Mouse (Mus musculus): ENCODE data around the gene Pax8. TPM values are rescaled to one million over a fixed set of nuclear protein-coding genes. Genes with fewer than 3 reads are reported as not detected.

Pax8 gene
- polyA plus RNA-seq, 1 experiment from 2014 or later = 0.57 TPM

- H3K4me3 ChIP-seq (replicated peaks; ENCODE audit: low read length) = no peak overlapping the region
Measured at GRCm38 (mm10) chr2:24472111-24472510, 3.3 kb downstream of the Pax8 start.

GRCm38 (mm10) chr2:24469102-24469501, 6.3 kb downstream of the Pax8 start:
- no peaks in the 10 kb centered on the region for H3K9me3 ChIP-seq (ENCODE audit: control insufficient read depth, low read length)
- H3K4me2 ChIP-seq (ENCODE audit: low read length) = no peak overlapping the region
- WGBS = 60% methylated on average over 4 of the region's 4 CpGs
- ATAC-seq = no peak
- H3K4me3 ChIP-seq (replicated peaks; ENCODE audit: low read length) = no peak overlapping the region
- no peak overlapping the region for H3K9ac ChIP-seq (replicated peaks; ENCODE audit: low read depth, low read length)
- no peak overlapping the region for H3K27ac ChIP-seq (ENCODE audit: low read length)
- no peaks in the 10 kb centered on the region for H3K36me3 ChIP-seq (ENCODE audit: control insufficient read depth, insufficient read depth)
- H3K27me3 ChIP-seq (replicated peaks; ENCODE audit: control insufficient read depth, insufficient read depth, low read length) = peaks cover 34% of the 10 kb centered on the region
- H3K4me1 ChIP-seq (replicated peaks; ENCODE audit: control insufficient read depth, insufficient read depth, low read length) = peaks cover 5% of the 10 kb centered on the region

More at GRCm38 (mm10) chr2:24472111-24472510, 3.3 kb downstream of the Pax8 start:
- Histone ChIP-seq H3K4me2 (ENCODE audit: low read length) (no peak overlapping the region), H3K9me3 (ENCODE audit: control insufficient read depth, low read length) (no peaks in the 10 kb centered on the region), H3K9ac (replicated peaks; ENCODE audit: low read depth, low read length) (no peak overlapping the region), H3K36me3 (ENCODE audit: control insufficient read depth, insufficient read depth) (no peaks in the 10 kb centered on the region), H3K4me1 (replicated peaks; ENCODE audit: control insufficient read depth, insufficient read depth, low read length) (peaks cover 9% of the 10 kb centered on the region), H3K27me3 (replicated peaks; ENCODE audit: control insufficient read depth, insufficient read depth, low read length) (peaks cover 58% of the 10 kb centered on the region), H3K27ac (ENCODE audit: low read length) (no peak overlapping the region)
- ATAC-seq = no peak
- 2% methylated on average over 7 of the region's 7 CpGs for WGBS

GRCm38 (mm10) chr2:24468430-24468829, 7.0 kb downstream of the Pax8 start:
- 76% methylated on average over 1 of the region's 1 CpGs for WGBS

GRCm38 (mm10) chr2:24467156-24467555, 8.2 kb downstream of the Pax8 start:
- no peak for ATAC-seq
- peaks cover 23% of the 10 kb centered on the region for H3K27me3 ChIP-seq (replicated peaks; ENCODE audit: control insufficient read depth, insufficient read depth, low read length)
- H3K9me3 ChIP-seq (ENCODE audit: control insufficient read depth, low read length) = no peaks in the 10 kb centered on the region
- H3K27ac ChIP-seq (ENCODE audit: low read length) = no peak overlapping the region
- H3K36me3 ChIP-seq (ENCODE audit: control insufficient read depth, insufficient read depth) = no peaks in the 10 kb centered on the region
- WGBS = 6% methylated on average over 1 of the region's 1 CpGs
- no peak overlapping the region for H3K4me3 ChIP-seq (replicated peaks; ENCODE audit: low read length)
- H3K4me2 ChIP-seq (ENCODE audit: low read length) = no peak overlapping the region
- H3K4me1 ChIP-seq (replicated peaks; ENCODE audit: control insufficient read depth, insufficient read depth, low read length) = no peaks in the 10 kb centered on the region
- H3K9ac ChIP-seq (replicated peaks; ENCODE audit: low read depth, low read length) = no peak overlapping the region

More at GRCm38 (mm10) chr2:24468430-24468829, 7.0 kb downstream of the Pax8 start:
- no peak overlapping the region for H3K4me3 ChIP-seq (replicated peaks; ENCODE audit: low read length)
- no peaks in the 10 kb centered on the region for H3K36me3 ChIP-seq (ENCODE audit: control insufficient read depth, insufficient read depth)
- H3K27ac ChIP-seq (ENCODE audit: low read length) = no peak overlapping the region
- no peak for ATAC-seq
- H3K4me1 ChIP-seq (replicated peaks; ENCODE audit: control insufficient read depth, insufficient read depth, low read length) = no peaks in the 10 kb centered on the region
- no peak overlapping the region for H3K4me2 ChIP-seq (ENCODE audit: low read length)
- no peaks in the 10 kb centered on the region for H3K9me3 ChIP-seq (ENCODE audit: control insufficient read depth, low read length)
- peaks cover 27% of the 10 kb centered on the region for H3K27me3 ChIP-seq (replicated peaks; ENCODE audit: control insufficient read depth, insufficient read depth, low read length)
- no peak overlapping the region for H3K9ac ChIP-seq (replicated peaks; ENCODE audit: low read depth, low read length)

- 17% methylated on average over 2 of the region's 2 CpGs for WGBS
- H3K27me3 ChIP-seq (replicated peaks; ENCODE audit: control insufficient read depth, insufficient read depth, low read length) = no peaks in the 10 kb centered on the region; the same call in 1 of the 2 replicates
- no peaks in the 10 kb centered on the region for H3K4me1 ChIP-seq (replicated peaks; ENCODE audit: control insufficient read depth, insufficient read depth, low read length)
- ATAC-seq = no peak
- H3K4me3 ChIP-seq (replicated peaks; ENCODE audit: low read length) = no peak overlapping the region
- H3K9me3 ChIP-seq (ENCODE audit: control insufficient read depth, low read length) = no peaks in the 10 kb centered on the region
- no peaks in the 10 kb centered on the region for H3K36me3 ChIP-seq (ENCODE audit: control insufficient read depth, insufficient read depth)
- H3K9ac ChIP-seq (replicated peaks; ENCODE audit: low read depth, low read length) = no peak overlapping the region
- no peak overlapping the region for H3K27ac ChIP-seq (ENCODE audit: low read length)
- H3K4me2 ChIP-seq (ENCODE audit: low read length) = no peak overlapping the region
Measured at GRCm38 (mm10) chr2:24460808-24461127, 14.6 kb downstream of the Pax8 start.

GRCm38 (mm10) chr2:24460112-24460807, 15.1 kb downstream of the Pax8 start:
- H3K9ac ChIP-seq (replicated peaks; ENCODE audit: low read depth, low read length) = no peak overlapping the region
- no peaks in the 10 kb centered on the region; the same call in 1 of the 2 replicates for H3K27me3 ChIP-seq (replicated peaks; ENCODE audit: control insufficient read depth, insufficient read depth, low read length)
- H3K4me3 ChIP-seq (replicated peaks; ENCODE audit: low read length) = no peak overlapping the region
- WGBS = 42% methylated on average over 9 of the region's 9 CpGs
- H3K9me3 ChIP-seq (ENCODE audit: control insufficient read depth, low read length) = no peaks in the 10 kb centered on the region
- H3K4me2 ChIP-seq (ENCODE audit: low read length) = no peak overlapping the region
- no peaks in the 10 kb centered on the region for H3K4me1 ChIP-seq (replicated peaks; ENCODE audit: control insufficient read depth, insufficient read depth, low read length)
- no peak for ATAC-seq
- H3K36me3 ChIP-seq (ENCODE audit: control insufficient read depth, insufficient read depth) = no peaks in the 10 kb centered on the region
- H3K27ac ChIP-seq (ENCODE audit: low read length) = no peak overlapping the region

- Histone ChIP-seq H3K4me2 (ENCODE audit: low read length) (no peak overlapping the region), H3K4me3 (replicated peaks; ENCODE audit: low read length) (no peak overlapping the region), H3K9ac (replicated peaks; ENCODE audit: low read depth, low read length) (no peak overlapping the region), H3K36me3 (ENCODE audit: control insufficient read depth, insufficient read depth) (no peaks in the 10 kb centered on the region), H3K4me1 (replicated peaks; ENCODE audit: control insufficient read depth, insufficient read depth, low read length) (no peaks in the 10 kb centered on the region), H3K9me3 (ENCODE audit: control insufficient read depth, low read length) (no peaks in the 10 kb centered on the region), H3K27me3 (replicated peaks; ENCODE audit: control insufficient read depth, insufficient read depth, low read length) (no peaks in the 10 kb centered on the region; the same call in 1 of the 2 replicates), H3K27ac (ENCODE audit: low read length) (no peak overlapping the region)
- no peak for ATAC-seq
- 92% methylated on average over 4 of the region's 4 CpGs for WGBS
Measured at GRCm38 (mm10) chr2:24456841-24457240, 18.6 kb downstream of the Pax8 start.

GRCm38 (mm10) chr2:24455057-24455855, 20.1 kb downstream of the Pax8 start:
- 40% methylated on average over 6 of the region's 6 CpGs for WGBS

GRCm38 (mm10) chr2:24454429-24455011, 20.9 kb downstream of the Pax8 start:
- Histone ChIP-seq H3K4me2 (ENCODE audit: low read length) (no peak overlapping the region), H3K36me3 (ENCODE audit: control insufficient read depth, insufficient read depth) (no peaks in the 10 kb centered on the region), H3K4me1 (replicated peaks; ENCODE audit: control insufficient read depth, insufficient read depth, low read length) (no peaks in the 10 kb centered on the region), H3K9me3 (ENCODE audit: control insufficient read depth, low read length) (no peaks in the 10 kb centered on the region), H3K27me3 (replicated peaks; ENCODE audit: control insufficient read depth, insufficient read depth, low read length) (no peaks in the 10 kb centered on the region), H3K4me3 (replicated peaks; ENCODE audit: low read length) (no peak overlapping the region), H3K9ac (replicated peaks; ENCODE audit: low read depth, low read length) (no peak overlapping the region), H3K27ac (ENCODE audit: low read length) (no peak overlapping the region)
- no peak for ATAC-seq
- 20% methylated on average over 1 of the region's 1 CpGs for WGBS

More at GRCm38 (mm10) chr2:24455057-24455855, 20.1 kb downstream of the Pax8 start:
- Histone ChIP-seq H3K27me3 (replicated peaks; ENCODE audit: control insufficient read depth, insufficient read depth, low read length) (no peaks in the 10 kb centered on the region; the same call in 1 of the 2 replicates), H3K4me2 (ENCODE audit: low read length) (no peak overlapping the region), H3K4me1 (replicated peaks; ENCODE audit: control insufficient read depth, insufficient read depth, low read length) (no peaks in the 10 kb centered on the region), H3K36me3 (ENCODE audit: control insufficient read depth, insufficient read depth) (no peaks in the 10 kb centered on the region), H3K4me3 (replicated peaks; ENCODE audit: low read length) (no peak overlapping the region), H3K9ac (replicated peaks; ENCODE audit: low read depth, low read length) (no peak overlapping the region), H3K27ac (ENCODE audit: low read length) (no peak overlapping the region), H3K9me3 (ENCODE audit: control insufficient read depth, low read length) (no peaks in the 10 kb centered on the region)
- ATAC-seq = no peak
